Mouse (Mus musculus): ENCODE measurements around the gene Asb6. TPM values are rescaled to one million over a fixed set of nuclear protein-coding genes. Genes with fewer than 3 reads are reported as not detected.
A peak's percentile ranks its signal among the peaks of the same experiment; 100 is the strongest.

The Asb6 gene
- polyA plus RNA-seq, 1 experiment = 31.7 TPM

- H3K4me3 ChIP-seq (ENCODE audit: low read depth, low read length) = 0 out of 2 replicates have a peak overlapping the region, but pooled peaks have one; percentile 20
Measured at GRCm38 (mm10) chr2:30796382-30796781, 33.8 kb downstream of the Asb6 start.

GRCm38 (mm10) chr2:30795889-30796275 is 34.3 kb downstream of the Asb6 start:
- H3K27ac ChIP-seq (ENCODE audit: insufficient read depth, low read depth, low read length) = no peak overlapping the region
- H3K27me3 ChIP-seq (ENCODE audit: control insufficient read depth, insufficient read depth, low read length) = peaks cover under 1% of the 10 kb centered on the region; the same call in 1 of the 2 replicates
- H3K36me3 ChIP-seq (ENCODE audit: control insufficient read depth, insufficient read depth, low read length) = no peaks in the 10 kb centered on the region
- peaks cover 2% of the 10 kb centered on the region; the same call in 1 of the 2 replicates for H3K4me1 ChIP-seq (ENCODE audit: control insufficient read depth, insufficient read depth, insufficient read length, low read length)
- no peak for TF ChIP-seq CTCF (IDR thresholded peaks at IDR 0.05; ENCODE audit: extremely low read depth, insufficient read length, insufficient replicate concordance, low read depth, low read length)
- TF ChIP-seq POLR2A (IDR thresholded peaks at IDR 0.05; ENCODE audit: low read depth, low read length) = no peak
- H3K4me3 ChIP-seq (ENCODE audit: low read depth, low read length) = no peak overlapping the region
- WGBS = 81% methylated on average over 5 of the region's 5 CpGs

More at GRCm38 (mm10) chr2:30796382-30796781, 33.8 kb downstream of the Asb6 start:
- peaks cover 5% of the 10 kb centered on the region for H3K27me3 ChIP-seq (ENCODE audit: control insufficient read depth, insufficient read depth, low read length)
- 21% methylated on average over 11 of the region's 11 CpGs for WGBS
- no peaks in the 10 kb centered on the region for H3K36me3 ChIP-seq (ENCODE audit: control insufficient read depth, insufficient read depth, low read length)
- H3K27ac ChIP-seq (ENCODE audit: insufficient read depth, low read depth, low read length) = no peak overlapping the region
- H3K4me1 ChIP-seq (ENCODE audit: control insufficient read depth, insufficient read depth, insufficient read length, low read length) = peaks cover 6% of the 10 kb centered on the region; the same call in 1 of the 2 replicates
- TF ChIP-seq POLR2A (IDR thresholded peaks at IDR 0.05; ENCODE audit: low read depth, low read length) (no peak), CTCF (IDR thresholded peaks at IDR 0.05; ENCODE audit: extremely low read depth, insufficient read length, insufficient replicate concordance, low read depth, low read length) (no peak)

- Histone ChIP-seq H3K27me3 (ENCODE audit: control insufficient read depth, insufficient read depth, low read length) (no peaks in the 10 kb centered on the region), H3K4me1 (ENCODE audit: control insufficient read depth, insufficient read depth, insufficient read length, low read length) (peaks cover 2% of the 10 kb centered on the region; the same call in 1 of the 2 replicates), H3K4me3 (ENCODE audit: low read depth, low read length) (no peak overlapping the region), H3K27ac (ENCODE audit: insufficient read depth, low read depth, low read length) (no peak overlapping the region), H3K36me3 (ENCODE audit: control insufficient read depth, insufficient read depth, low read length) (no peaks in the 10 kb centered on the region)
- 78% methylated on average over 7 of the region's 7 CpGs for WGBS
- TF ChIP-seq CTCF (IDR thresholded peaks at IDR 0.05; ENCODE audit: extremely low read depth, insufficient read length, insufficient replicate concordance, low read depth, low read length) = no peak
- TF ChIP-seq POLR2A (IDR thresholded peaks at IDR 0.05; ENCODE audit: low read depth, low read length) = no peak
Measured at GRCm38 (mm10) chr2:30795271-30795888, 34.8 kb downstream of the Asb6 start.

- 5% methylated on average over 48 of the region's 48 CpGs for WGBS
- Histone ChIP-seq H3K27me3 (ENCODE audit: control insufficient read depth, insufficient read depth, low read length) (no peaks in the 10 kb centered on the region), H3K4me3 (ENCODE audit: low read depth, low read length) (peak overlapping the region; percentile 63), H3K4me1 (ENCODE audit: control insufficient read depth, insufficient read depth, insufficient read length, low read length) (peaks cover 2% of the 10 kb centered on the region; the same call in 1 of the 2 replicates), H3K27ac (ENCODE audit: insufficient read depth, low read depth, low read length) (peak overlapping the region; percentile 32; the same call in 1 of the 2 replicates), H3K36me3 (ENCODE audit: control insufficient read depth, insufficient read depth, low read length) (no peaks in the 10 kb centered on the region)
- TF ChIP-seq CTCF (IDR thresholded peaks at IDR 0.05; ENCODE audit: extremely low read depth, insufficient read length, insufficient replicate concordance, low read depth, low read length) (peak; percentile 80), POLR2A (IDR thresholded peaks at IDR 0.05; ENCODE audit: low read depth, low read length) (peak; percentile 20; the same call in 1 of the 2 replicates)
Measured at GRCm38 (mm10) chr2:30794179-30795108, 35.7 kb downstream of the Asb6 start.

- WGBS = 91% methylated on average over 7 of the region's 7 CpGs
- Histone ChIP-seq H3K36me3 (ENCODE audit: control insufficient read depth, insufficient read depth, low read length) (no peaks in the 10 kb centered on the region), H3K4me1 (ENCODE audit: control insufficient read depth, insufficient read depth, insufficient read length, low read length) (peaks cover 2% of the 10 kb centered on the region; the same call in 1 of the 2 replicates), H3K27ac (ENCODE audit: insufficient read depth, low read depth, low read length) (no peak overlapping the region), H3K4me3 (ENCODE audit: low read depth, low read length) (no peak overlapping the region), H3K27me3 (ENCODE audit: control insufficient read depth, insufficient read depth, low read length) (no peaks in the 10 kb centered on the region)
- no peak for TF ChIP-seq CTCF (IDR thresholded peaks at IDR 0.05; ENCODE audit: extremely low read depth, insufficient read length, insufficient replicate concordance, low read depth, low read length)
Measured at GRCm38 (mm10) chr2:30792061-30792460, 38.1 kb downstream of the Asb6 start.

GRCm38 (mm10) chr2:30787466-30787865 is 42.7 kb downstream of the Asb6 start:
- TF ChIP-seq CTCF (IDR thresholded peaks at IDR 0.05; ENCODE audit: extremely low read depth, insufficient read length, insufficient replicate concordance, low read depth, low read length) = no peak
- TF ChIP-seq POLR2A (IDR thresholded peaks at IDR 0.05; ENCODE audit: low read depth, low read length) = no peak
- WGBS = 78% methylated on average over 4 of the region's 4 CpGs
- Histone ChIP-seq H3K27ac (ENCODE audit: insufficient read depth, low read depth, low read length) (no peak overlapping the region), H3K27me3 (ENCODE audit: control insufficient read depth, insufficient read depth, low read length) (no peaks in the 10 kb centered on the region), H3K4me3 (ENCODE audit: low read depth, low read length) (no peak overlapping the region), H3K36me3 (ENCODE audit: control insufficient read depth, insufficient read depth, low read length) (no peaks in the 10 kb centered on the region), H3K4me1 (ENCODE audit: control insufficient read depth, insufficient read depth, insufficient read length, low read length) (peaks cover 11% of the 10 kb centered on the region)

Data from small intestine, adult 2 months (tissue).